Mouse (Mus musculus) stomach, embryonic 14.5 days (tissue): ENCODE measurements around the gene Cachd1. TPM values are rescaled to one million over a fixed set of nuclear protein-coding genes. Genes with fewer than 3 reads are reported as not detected.

Experiments
- ATAC-seq: fragments of 200-750 bp; cut with Nextera tagmentation; 2 replicates; pipeline ENCODE4 v1.8.0; 2017; ENCODE audit warnings: low read depth, moderate TSS enrichment; ENCODE audit not compliant: insufficient number of reproducible peaks, insufficient read depth, low FRiP score
- H3K27ac ChIP-seq: fragments of 300-500 bp; sonication (generic); 2 replicates; pipeline ENCODE4 v1.5.1; 2014; ENCODE audit warnings: mild to moderate bottlenecking, low read length, moderate library complexity, mixed read lengths
- H3K27me3 ChIP-seq: fragments of 300-500 bp; sonication (generic); 2 replicates; pipeline ENCODE4 v1.6.1; 2014; ENCODE audit warnings: low read length, control low read depth, mixed read lengths; ENCODE audit not compliant: control insufficient read depth, insufficient read depth
- H3K36me3 ChIP-seq: fragments of 300-500 bp; sonication (generic); 2 replicates; pipeline ENCODE4 v1.6.1; 2014; ENCODE audit warnings: mild to moderate bottlenecking, control low read depth, low read length, moderate library complexity, mixed read lengths; ENCODE audit not compliant: control insufficient read depth, insufficient read depth
- H3K4me1 ChIP-seq: fragments of 300-500 bp; sonication (generic); 2 replicates; pipeline ENCODE4 v1.6.1; 2014; ENCODE audit warnings: low read length, control low read depth, mixed read lengths; ENCODE audit not compliant: control insufficient read depth, insufficient read depth
- H3K4me2 ChIP-seq: fragments of 300-500 bp; sonication (generic); replicated peaks from 2 replicates; pipeline ENCODE4 v1.6.1; 2014; ENCODE audit warnings: low read depth, low read length, control low read depth
- H3K4me3 ChIP-seq: fragments of 300-500 bp; sonication (generic); 2 replicates; pipeline ENCODE4 v1.5.1; 2014; ENCODE audit warnings: low read depth, low read length, control low read depth
- H3K9ac ChIP-seq: fragments of 300-500 bp; sonication (generic); replicated peaks from 2 replicates; pipeline ENCODE4 v1.6.1; 2014; ENCODE audit warnings: low read depth, mild to moderate bottlenecking, control low read depth, low read length, moderate library complexity, mixed read lengths
- H3K9me3 ChIP-seq: fragments of 300-500 bp; sonication (generic); 2 replicates; pipeline ENCODE4 v1.6.1; 2016; ENCODE audit warnings: low read depth, low read length, control low read depth; ENCODE audit not compliant: control insufficient read depth
- WGBS: fragments of 180-500 bp; shearing (Covaris S2); extraction: QIAGEN DNeasy Blood & Tissue Kit; methylation state at CpG from one replicate; pipeline ENCODE4 v1.1.7; 2014; 5-methylcytosine and 5-hydroxymethylcytosine counted together
- polyA plus RNA-seq: library from polyadenylated mRNA; unstranded; fragments of >200 nt; fragmentation: Nextera tagmentation; extraction: Ambion mirVana; gene quantifications from 2 replicates; pipeline ENCODE4 v1.2.1, GENCODE M21; 2014

The Cachd1 gene
- polyA plus RNA-seq, 1 experiment from 2014 or later = 19.5 TPM

GRCm38 (mm10) chr4:100998145-100998544 is 221.7 kb downstream of the Cachd1 start:
- H3K36me3 ChIP-seq = peaks cover 8% of the 10 kb centered on the region
- WGBS = 23% methylated on average over 2 of the region's 2 CpGs
- H3K4me3 ChIP-seq = no peak overlapping the region

GRCm38 (mm10) chr4:100998906-100999305 is 222.4 kb downstream of the Cachd1 start:
- Histone ChIP-seq H3K27me3 (no peaks in the 10 kb centered on the region), H3K9me3 (no peaks in the 10 kb centered on the region), H3K36me3 (peaks cover 10% of the 10 kb centered on the region), H3K4me3 (no peak overlapping the region), H3K4me2 (no peak overlapping the region), H3K4me1 (no peaks in the 10 kb centered on the region), H3K27ac (no peak overlapping the region), H3K9ac (no peak overlapping the region)
- ATAC-seq = no peak
- 91% methylated on average over 8 of the region's 8 CpGs for WGBS

More at GRCm38 (mm10) chr4:100998145-100998544, 221.7 kb downstream of the Cachd1 start:
- Histone ChIP-seq H3K4me2 (no peak overlapping the region), H3K9me3 (no peaks in the 10 kb centered on the region), H3K9ac (no peak overlapping the region), H3K4me1 (no peaks in the 10 kb centered on the region), H3K27me3 (no peaks in the 10 kb centered on the region), H3K27ac (no peak overlapping the region)
- no peak for ATAC-seq

GRCm38 (mm10) chr4:101000622-101001021 is 224.1 kb downstream of the Cachd1 start:
- Histone ChIP-seq H3K9ac (no peak overlapping the region), H3K4me3 (no peak overlapping the region), H3K27me3 (no peaks in the 10 kb centered on the region), H3K4me1 (no peaks in the 10 kb centered on the region), H3K9me3 (no peaks in the 10 kb centered on the region), H3K36me3 (peaks cover 7% of the 10 kb centered on the region), H3K27ac (no peak overlapping the region), H3K4me2 (no peak overlapping the region)
- ATAC-seq = no peak
- 87% methylated on average over 3 of the region's 3 CpGs for WGBS

GRCm38 (mm10) chr4:101001073-101001472 is 224.6 kb downstream of the Cachd1 start:
- Histone ChIP-seq H3K4me2 (no peak overlapping the region), H3K27ac (no peak overlapping the region), H3K27me3 (no peaks in the 10 kb centered on the region), H3K4me1 (no peaks in the 10 kb centered on the region), H3K9ac (no peak overlapping the region), H3K9me3 (no peaks in the 10 kb centered on the region), H3K4me3 (no peak overlapping the region), H3K36me3 (peaks cover 7% of the 10 kb centered on the region)
- ATAC-seq = no peak
- WGBS = 84% methylated on average over 6 of the region's 6 CpGs

GRCm38 (mm10) chr4:101002961-101003360 is 226.5 kb downstream of the Cachd1 start:
- H3K4me3 ChIP-seq = no peak overlapping the region
- WGBS = 91% methylated on average over 16 of the region's 16 CpGs

GRCm38 (mm10) chr4:101008362-101008769 is 231.9 kb downstream of the Cachd1 start:
- ATAC-seq = no peak
- WGBS = 76% methylated on average over 5 of the region's 5 CpGs
- no peak overlapping the region for H3K27ac ChIP-seq
- no peak overlapping the region for H3K4me3 ChIP-seq
- no peaks in the 10 kb centered on the region for H3K9me3 ChIP-seq
- H3K4me1 ChIP-seq = no peaks in the 10 kb centered on the region
- H3K27me3 ChIP-seq = no peaks in the 10 kb centered on the region
- H3K36me3 ChIP-seq = no peaks in the 10 kb centered on the region
- no peak overlapping the region for H3K9ac ChIP-seq
- H3K4me2 ChIP-seq = no peak overlapping the region

More at GRCm38 (mm10) chr4:101002961-101003360, 226.5 kb downstream of the Cachd1 start:
- no peaks in the 10 kb centered on the region for H3K9me3 ChIP-seq
- H3K9ac ChIP-seq = no peak overlapping the region
- no peaks in the 10 kb centered on the region for H3K27me3 ChIP-seq
- H3K27ac ChIP-seq = no peak overlapping the region
- ATAC-seq = no peak
- no peak overlapping the region for H3K4me2 ChIP-seq
- H3K4me1 ChIP-seq = no peaks in the 10 kb centered on the region
- peaks cover 7% of the 10 kb centered on the region for H3K36me3 ChIP-seq

- H3K36me3 ChIP-seq = no peaks in the 10 kb centered on the region
- H3K4me2 ChIP-seq = no peak overlapping the region
- H3K4me3 ChIP-seq = no peak overlapping the region
- 88% methylated on average over 4 of the region's 4 CpGs for WGBS
- H3K9me3 ChIP-seq = no peaks in the 10 kb centered on the region
- H3K4me1 ChIP-seq = no peaks in the 10 kb centered on the region
- H3K27me3 ChIP-seq = no peaks in the 10 kb centered on the region
- ATAC-seq = no peak
- no peak overlapping the region for H3K27ac ChIP-seq
- H3K9ac ChIP-seq = no peak overlapping the region
Measured at GRCm38 (mm10) chr4:101009092-101009491, 232.6 kb downstream of the Cachd1 start.

- Histone ChIP-seq H3K27me3 (no peaks in the 10 kb centered on the region), H3K4me3 (no peak overlapping the region), H3K9ac (no peak overlapping the region), H3K9me3 (peaks cover 6% of the 10 kb centered on the region; the same call in 1 of the 2 replicates), H3K4me2 (no peak overlapping the region), H3K4me1 (no peaks in the 10 kb centered on the region), H3K36me3 (no peaks in the 10 kb centered on the region), H3K27ac (no peak overlapping the region)
- WGBS = 78% methylated on average over 4 of the region's 4 CpGs
- no peak for ATAC-seq
Measured at GRCm38 (mm10) chr4:101017806-101018205, 241.3 kb downstream of the Cachd1 start.

- Histone ChIP-seq H3K36me3 (no peaks in the 10 kb centered on the region), H3K9ac (no peak within 1 kb of the TSS), H3K9me3 (0 out of 2 replicates have a peak, but pooled peaks cover 6% of the 10 kb centered on the region), H3K27ac (no peak within 1 kb of the TSS), H3K4me2 (no peak within 1 kb of the TSS), H3K4me1 (no peaks in the 10 kb centered on the region), H3K4me3 (no peak within 1 kb of the TSS), H3K27me3 (no peaks in the 10 kb centered on the region)
- 77% methylated on average over 4 of the region's 4 CpGs for WGBS
- ATAC-seq = no peak
Measured at GRCm38 (mm10) chr4:101020596-101020995, 244.1 kb downstream of the Cachd1 start, which contains the start of gene Gm10577. Gene Gm10577, minus strand, starts transcription at chr4:101020696.
